8 mouse cellular contexts compared by ENCODE assay signal in genomic region chr15:85577583-85578460, GRCm38 (mm10). TPM values are rescaled to one million over a fixed set of nuclear protein-coding genes. Genes with fewer than 3 reads are reported as not detected.
A peak's percentile ranks its signal among the peaks of the same experiment; 100 is the strongest.
DNase-seq lines count a peak whose midpoint lies in the region; ATAC-seq lines count a peak whose summit lies in the region.

No protein-coding gene starts in this region.

- DNase-seq in lung, adult 18-20 months: no peak
- DNase-seq in limb, embryonic 10.5 days (ENCODE audit: low spot score): peak; percentile 60
- DNase-seq in retina, embryonic 14.5 days (ENCODE audit: low spot score): peak; percentile 27
- DNase-seq in ovary, postnatal 36 days (ENCODE audit: low spot score): no peak
- no peak for DNase-seq in left cerebral cortex, adult 11 months (ENCODE audit: low spot score)
- no peak for DNase-seq in spleen, postnatal 36 days (ENCODE audit: low spot score in 2 of 2)

- H3K4me1 ChIP-seq in lung, embryonic 16.5 days (replicated peaks; ENCODE audit: control insufficient read depth, insufficient read depth, low read length): peaks cover 27% of the 10 kb centered on the region
- peaks cover 53% of the 10 kb centered on the region for H3K4me1 ChIP-seq in embryonic facial prominence, embryonic 13.5 days
- peaks cover 63% of the 10 kb centered on the region for H3K4me1 ChIP-seq in limb, embryonic 10.5 days

- H3K9ac ChIP-seq in lung, embryonic 16.5 days (ENCODE audit: low read length): peak overlapping the region; percentile 57
- H3K9ac ChIP-seq in embryonic facial prominence, embryonic 13.5 days: peak overlapping the region; percentile 61

- H3K27ac ChIP-seq in lung, embryonic 16.5 days (ENCODE audit: low read length): no peak overlapping the region
- no peak overlapping the region for H3K27ac ChIP-seq in embryonic facial prominence, embryonic 13.5 days
- 0 out of 2 replicates have a peak overlapping the region, but pooled peaks have one; percentile 25 for H3K27ac ChIP-seq in limb, embryonic 10.5 days

- peak overlapping the region; percentile 74 for H3K4me2 ChIP-seq in lung, embryonic 16.5 days (ENCODE audit: low read depth, low read length)
- H3K4me2 ChIP-seq in embryonic facial prominence, embryonic 13.5 days: peak overlapping the region; percentile 95

- H3K9me3 ChIP-seq in lung, embryonic 16.5 days (ENCODE audit: control insufficient read depth, low read length): no peaks in the 10 kb centered on the region
- no peaks in the 10 kb centered on the region for H3K9me3 ChIP-seq in embryonic facial prominence, embryonic 13.5 days
- no peaks in the 10 kb centered on the region for H3K9me3 ChIP-seq in limb, embryonic 10.5 days (replicated peaks)

- H3K36me3 ChIP-seq in lung, embryonic 16.5 days (ENCODE audit: control insufficient read depth, insufficient read depth, low read length): no peaks in the 10 kb centered on the region
- no peaks in the 10 kb centered on the region for H3K36me3 ChIP-seq in embryonic facial prominence, embryonic 13.5 days
- H3K36me3 ChIP-seq in limb, embryonic 10.5 days: no peaks in the 10 kb centered on the region

- ATAC-seq in lung, embryonic 16.5 days (ENCODE audit: low read depth): no peak
- no peak for ATAC-seq in embryonic facial prominence, embryonic 13.5 days (ENCODE audit: insufficient number of reproducible peaks, insufficient read depth, low FRiP score, low TSS enrichment, low read depth)

- 1% methylated on average over 54 of the region's 54 CpGs for WGBS in lung, embryonic 16.5 days
- 2% methylated on average over 52 of the region's 54 CpGs for WGBS in embryonic facial prominence, embryonic 13.5 days
- 2% methylated on average over 54 of the region's 54 CpGs for WGBS in limb, embryonic 10.5 days

- H3K4me3 ChIP-seq in lung, embryonic 16.5 days (ENCODE audit: low read length): peak overlapping the region; percentile 43
- peak overlapping the region; percentile 42 for H3K4me3 ChIP-seq in embryonic facial prominence, embryonic 13.5 days
- H3K4me3 ChIP-seq in limb, embryonic 10.5 days: peak overlapping the region; percentile 46

- peaks cover 88% of the 10 kb centered on the region for H3K27me3 ChIP-seq in lung, embryonic 16.5 days (ENCODE audit: control insufficient read depth, insufficient read depth, low read depth, low read length)
- H3K27me3 ChIP-seq in embryonic facial prominence, embryonic 13.5 days: peaks cover 100% of the 10 kb centered on the region
- H3K27me3 ChIP-seq in limb, embryonic 10.5 days (ENCODE audit: low read depth, poor library complexity, severe bottlenecking): peaks cover 100% of the 10 kb centered on the region

RNA-seq across cellular contexts. Expression of gene Wnt7b, which starts 4.5 kb away (rescaled TPM):
- 40.2 and 44.8 TPM in 2 replicates for polyA plus RNA-seq in lung, embryonic 16.5 days (2015; fragmentation: Nextera tagmentation; extraction: Ambion mirVana)
- polyA plus RNA-seq in embryonic facial prominence, embryonic 13.5 days (2015; fragmentation: Nextera tagmentation; extraction: Ambion mirVana): 35.0 and 44.9 TPM in 2 replicates
- 10.9 and 17.1 TPM in 2 replicates for polyA plus RNA-seq in limb, embryonic 10.5 days (2016; fragmentation: Nextera tagmentation; extraction: Ambion mirVana)

Comparison
In these comparisons a context has a peak if more than half of its experiments do, and no peak if none do; other contexts are left out.
1. DNase-seq: peak in limb, embryonic 10.5 days (single experiment) and retina, embryonic 14.5 days (single experiment); none in lung, adult 18-20 months (0 of 2), ovary, postnatal 36 days (single experiment), left cerebral cortex, adult 11 months (single experiment) and spleen, postnatal 36 days (0 of 2).
2. Peak in every context shown above with its lines, with median percentiles within 50 percentile points of each other: H3K4me3 ChIP-seq.